Mouse (Mus musculus) liver, adult 2 months (tissue): ENCODE data around the gene Gpbp1. TPM values are rescaled to one million over a fixed set of nuclear protein-coding genes. Genes with fewer than 3 reads are reported as not detected.

ENCODE experiments used
- DNase-seq: peaks from one replicate; pipeline ENCODE4 v3.0.0-alpha.2; 2011; ENCODE audit warnings: low read depth, low spot score; ENCODE audit errors: extremely low read depth
- H3K27ac ChIP-seq: fragments of 200-500 bp; replicated peaks from 2 replicates; pipeline ENCODE4 v1.5.1; 2012; ENCODE audit warnings: low read depth, mild to moderate bottlenecking, control low read depth, inconsistent platforms, low read length; ENCODE audit not compliant: insufficient read depth
- H3K27me3 ChIP-seq: fragments of 200-500 bp; 2 replicates; pipeline ENCODE4 v1.6.1; 2012; ENCODE audit warnings: mild to moderate bottlenecking, moderate library complexity, low read length, inconsistent platforms; ENCODE audit not compliant: control insufficient read depth, insufficient read depth
- H3K36me3 ChIP-seq: fragments of 200-500 bp; 2 replicates; pipeline ENCODE4 v1.6.1; 2012; ENCODE audit warnings: low read length, inconsistent platforms; ENCODE audit not compliant: control insufficient read depth, insufficient read depth
- H3K4me1 ChIP-seq: fragments of 200-500 bp; 2 replicates; pipeline ENCODE4 v1.6.1; 2011; ENCODE audit warnings: low read length; ENCODE audit not compliant: control insufficient read depth, insufficient read depth
- H3K4me3 ChIP-seq: fragments of 200-500 bp; 2 replicates; pipeline ENCODE4 v1.5.1; 2011; ENCODE audit warnings: low read depth, mild to moderate bottlenecking, control low read depth, low read length, moderate library complexity; ENCODE audit not compliant: insufficient read depth
- H3K79me2 ChIP-seq: fragments of 200-500 bp; 2 replicates; pipeline ENCODE4 v1.6.1; 2012; ENCODE audit warnings: inconsistent platforms, mild to moderate bottlenecking, low read length, moderate library complexity; ENCODE audit not compliant: control insufficient read depth, insufficient read depth
- H3K9ac ChIP-seq: fragments of 200-500 bp; 2 replicates; pipeline ENCODE4 v1.6.1; 2012; ENCODE audit warnings: low read depth, mild to moderate bottlenecking, control low read depth, inconsistent platforms, low read length
- CTCF ChIP-seq: fragments of 200-500 bp; IDR thresholded peaks from 2 replicates; pipeline ENCODE4 v1.5.1; 2011; ENCODE audit warnings: low read depth, low read length, control low read depth
- POLR2A ChIP-seq: fragments of 200-500 bp; IDR thresholded peaks from 2 replicates; pipeline ENCODE4 v1.6.1; 2011; ENCODE audit warnings: low read length, control low read depth; ENCODE audit not compliant: insufficient read depth; ENCODE audit errors: extremely low read depth
- WGBS: fragments of 180-500 bp; shearing (Covaris S2); methylation state at CpG from one replicate; pipeline ENCODE4 v1.1.7; 2018; 5-methylcytosine and 5-hydroxymethylcytosine counted together
- polyA plus RNA-seq: library from polyadenylated mRNA; depleted of rRNA; stranded (reverse); fragments of >200 nt; gene quantifications from 2 replicates; pipeline ENCODE4 v1.2.3, GENCODE M21; 2012
- total RNA-seq: library from RNA; depleted of rRNA; stranded (reverse); fragments of >200 nt; gene quantifications from 2 replicates; pipeline ENCODE4 v1.2.3, GENCODE M21; 2014

Gene Gpbp1
- total and polyA plus RNA-seq, 2 experiments = 1.6 to 37.8 TPM

DNA sequence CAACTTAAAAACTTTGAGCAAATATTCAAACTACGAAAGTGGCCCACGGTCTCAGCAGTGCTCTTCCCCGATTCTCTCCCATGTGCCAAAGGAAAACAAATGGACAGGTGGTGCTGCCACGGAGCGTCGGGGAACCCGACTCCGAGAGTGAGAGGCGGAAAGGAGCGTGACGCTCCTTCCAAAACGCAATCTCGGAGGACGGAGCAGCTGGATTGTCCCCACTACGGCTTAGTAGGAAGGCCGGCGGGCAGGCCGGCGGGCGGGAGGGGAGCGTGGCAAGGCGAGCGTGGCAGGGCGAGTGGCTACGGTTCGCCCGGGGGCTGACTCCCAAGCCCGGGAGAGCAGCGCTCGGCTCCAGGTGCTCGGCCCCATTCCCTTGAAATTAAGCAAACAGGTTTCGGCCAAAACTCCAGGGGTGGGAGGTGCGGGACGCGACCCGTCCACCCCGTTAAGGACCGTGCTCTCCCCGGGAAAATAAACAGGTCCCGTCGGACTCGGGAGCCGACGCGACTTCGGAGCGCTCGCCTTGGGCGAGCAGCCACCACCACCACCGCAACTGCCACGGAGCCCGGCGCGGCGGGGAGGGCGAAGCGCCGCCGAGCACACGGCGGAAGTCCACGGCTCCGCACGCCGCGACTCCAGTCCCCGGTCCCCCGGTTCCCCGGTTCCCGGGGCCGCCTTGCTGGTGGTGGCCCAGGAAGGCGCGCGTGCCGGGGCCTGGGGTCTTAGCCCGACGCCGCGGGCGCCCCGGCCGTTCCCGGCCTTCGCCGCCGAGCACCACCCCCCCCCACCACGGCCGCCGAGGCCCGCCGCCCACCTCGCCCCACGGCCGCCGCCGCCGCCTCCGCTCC, 1.0 kb downstream of the Gpbp1 start:
- Histone ChIP-seq H3K36me3 (0 out of 2 replicates have a peak, but pooled peaks cover 2% of the 10 kb centered on the region), H3K27ac (peak overlapping the region; percentile 59), H3K27me3 (no peaks in the 10 kb centered on the region), H3K4me1 (peaks cover 13% of the 10 kb centered on the region), H3K9ac (peak overlapping the region; percentile 85), H3K4me3 (peak overlapping the region; percentile 87), H3K79me2 (peaks cover 11% of the 10 kb centered on the region)
- DNase-seq = peak; percentile 64
- WGBS = under 1% methylated on average over 90 of the region's 98 CpGs
- TF ChIP-seq CTCF (no peak), POLR2A (no peak)

DNA sequence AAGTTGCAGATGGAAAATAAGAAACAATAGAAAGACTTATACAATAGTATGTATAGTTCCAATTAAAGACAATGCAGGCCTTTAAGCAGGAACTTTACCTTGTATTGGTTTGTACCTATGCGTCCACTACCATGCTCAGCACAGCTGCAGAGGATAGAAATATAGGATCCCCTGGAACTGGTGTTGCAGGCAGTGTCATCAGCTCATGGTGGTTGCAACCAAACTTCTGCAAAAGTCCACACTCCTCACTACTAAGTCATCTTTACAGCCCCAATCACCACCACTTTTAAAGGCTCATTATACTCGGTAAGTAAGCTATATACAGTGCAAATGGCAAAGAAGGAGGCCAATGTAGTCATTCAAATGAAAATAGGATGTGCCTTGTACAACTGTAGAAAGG, 12.2 kb downstream of the Gpbp1 start:
- 94% methylated on average over 2 of the region's 2 CpGs for WGBS
- no peak for DNase-seq
- no peak overlapping the region for H3K9ac ChIP-seq
- peaks cover 20% of the 10 kb centered on the region for H3K79me2 ChIP-seq
- no peaks in the 10 kb centered on the region for H3K27me3 ChIP-seq
- H3K36me3 ChIP-seq = peaks cover 1% of the 10 kb centered on the region; the same call in 1 of the 2 replicates
- peaks cover 18% of the 10 kb centered on the region for H3K4me1 ChIP-seq
- no peak for TF ChIP-seq POLR2A
- no peak overlapping the region for H3K27ac ChIP-seq
- H3K4me3 ChIP-seq = no peak overlapping the region

DNA sequence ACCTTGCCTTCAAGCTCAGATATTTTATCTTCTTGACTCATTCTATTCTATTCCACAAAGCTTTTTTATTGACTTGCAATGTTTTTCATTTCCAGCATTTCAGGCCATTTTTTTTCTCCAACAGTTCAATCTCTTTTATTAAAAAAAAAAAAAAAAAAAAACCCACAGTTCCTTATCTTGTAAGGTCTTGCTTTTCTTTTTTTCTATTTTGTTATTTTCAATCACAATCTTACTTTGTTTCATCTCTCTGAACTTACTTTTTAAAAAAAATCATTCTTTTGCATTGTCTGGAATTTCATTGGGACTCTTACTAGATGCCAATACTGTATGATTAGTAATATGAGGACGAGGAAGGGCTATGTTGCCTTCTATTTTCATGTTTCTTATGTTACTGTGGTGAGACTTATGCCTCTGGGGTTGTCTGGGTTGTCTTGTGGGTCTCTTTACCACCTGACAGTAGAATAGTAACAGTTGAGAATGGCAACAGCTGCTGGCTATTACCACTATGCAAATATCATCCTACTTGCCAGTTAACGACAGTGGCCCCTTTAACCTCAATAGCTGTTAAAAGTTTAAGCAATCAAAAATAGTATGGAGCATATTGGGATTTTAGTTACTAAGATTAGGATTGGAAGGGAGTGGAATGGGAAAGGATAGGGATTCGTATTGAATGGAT, 19.2 kb downstream of the Gpbp1 start:
- peaks cover 8% of the 10 kb centered on the region for H3K36me3 ChIP-seq
- H3K9ac ChIP-seq = no peak overlapping the region
- no peak overlapping the region for H3K4me3 ChIP-seq
- peaks cover 7% of the 10 kb centered on the region for H3K4me1 ChIP-seq
- WGBS = 67% methylated on average over 3 of the region's 3 CpGs
- no peak for DNase-seq
- H3K79me2 ChIP-seq = peaks cover 23% of the 10 kb centered on the region; the same call in 1 of the 2 replicates
- H3K27ac ChIP-seq = no peak overlapping the region
- no peaks in the 10 kb centered on the region for H3K27me3 ChIP-seq
- no peak for TF ChIP-seq POLR2A
- no peak for TF ChIP-seq CTCF

DNA sequence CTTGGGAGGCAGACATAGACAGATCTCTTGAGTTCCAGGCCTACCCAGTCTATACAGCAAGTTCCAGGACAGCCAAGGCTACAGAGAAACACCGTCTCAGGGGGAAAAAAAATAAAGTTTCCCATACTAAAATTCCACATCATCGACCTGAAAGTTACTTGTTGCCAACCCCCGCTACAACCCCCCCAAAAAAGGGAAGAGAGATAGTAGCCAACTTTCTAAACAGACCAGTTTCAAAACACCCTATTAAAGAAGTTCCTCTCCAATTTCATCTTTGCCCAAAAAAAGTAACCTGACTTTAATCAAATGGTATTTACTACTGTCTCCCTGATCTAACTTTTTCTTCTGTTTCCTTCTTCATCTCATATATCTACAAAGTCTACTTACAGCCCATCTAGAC, 22.6 kb downstream of the Gpbp1 start:
- 93% methylated on average over 3 of the region's 3 CpGs for WGBS
- TF ChIP-seq CTCF (no peak), POLR2A (no peak)

DNA sequence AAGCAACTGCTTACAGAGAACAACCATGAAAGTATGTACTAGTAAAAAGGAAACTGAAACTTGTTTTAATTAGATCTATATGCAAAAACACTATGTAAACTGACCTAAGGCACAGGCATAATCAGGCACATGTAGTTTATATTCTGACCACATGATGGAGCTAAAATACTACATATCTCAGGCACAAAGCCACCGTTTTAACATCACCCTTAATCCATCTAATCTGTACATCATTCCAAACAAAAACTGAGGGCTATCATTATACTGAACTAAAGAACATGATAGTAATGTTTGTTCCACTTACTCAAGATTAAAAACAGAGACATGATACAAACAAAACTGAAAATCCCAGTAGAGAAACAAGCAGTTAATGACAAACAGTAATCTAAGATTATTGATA, 28.5 kb downstream of the Gpbp1 start:
- 0% methylated on average over 1 of the region's 1 CpGs for WGBS
- H3K9ac ChIP-seq = no peak overlapping the region
- DNase-seq = peak; percentile 64

More for the DNA sequence above, 22.6 kb downstream of the Gpbp1 start:
- Histone ChIP-seq H3K36me3 (peaks cover 13% of the 10 kb centered on the region), H3K4me1 (peaks cover 6% of the 10 kb centered on the region), H3K79me2 (peaks cover 14% of the 10 kb centered on the region; the same call in 1 of the 2 replicates), H3K27me3 (no peaks in the 10 kb centered on the region), H3K4me3 (no peak overlapping the region), H3K27ac (no peak overlapping the region), H3K9ac (no peak overlapping the region)
- no peak for DNase-seq

More for the DNA sequence above, 28.5 kb downstream of the Gpbp1 start:
- Histone ChIP-seq H3K27me3 (no peaks in the 10 kb centered on the region), H3K4me1 (peaks cover 7% of the 10 kb centered on the region; the same call in 1 of the 2 replicates), H3K4me3 (no peak overlapping the region), H3K27ac (no peak overlapping the region), H3K79me2 (peaks cover 10% of the 10 kb centered on the region; the same call in 1 of the 2 replicates), H3K36me3 (peaks cover 15% of the 10 kb centered on the region)
- TF ChIP-seq POLR2A (no peak), CTCF (peak; percentile 49)
